Mouse (Mus musculus) cerebellum, adult 2 months (tissue): ENCODE data around the gene 1500011B03Rik.

ENCODE experiments used
- CTCF ChIP-seq: fragments of 200-500 bp; IDR thresholded peaks from 2 replicates; pipeline ENCODE4 v1.5.1; 2011; ENCODE audit warnings: low read depth, mild to moderate bottlenecking, control low read depth, low read length, moderate library complexity, borderline replicate concordance; ENCODE audit not compliant: insufficient read depth
- POLR2A ChIP-seq: fragments of 200-500 bp; IDR thresholded peaks from 2 replicates; pipeline ENCODE4 v1.6.1; 2011; ENCODE audit warnings: low read length, control low read depth, borderline replicate concordance; ENCODE audit not compliant: insufficient read depth

GRCm38 (mm10) chr5:114807893-114808292 is 15.4 kb downstream of the 1500011B03Rik start:
- no peak for TF ChIP-seq CTCF
- no peak for TF ChIP-seq POLR2A
